Mouse (Mus musculus) heart, embryonic 11.5 days (tissue): ENCODE results near the gene Bod1. TPM values are rescaled to one million over a fixed set of nuclear protein-coding genes. Genes with fewer than 3 reads are reported as not detected.

ENCODE experiments used
- ATAC-seq: fragments of 200-750 bp; cut with Nextera tagmentation; replicated peaks from 2 replicates; pipeline ENCODE4 v1.8.0; 2017; ENCODE audit warnings: moderate library complexity; ENCODE audit not compliant: insufficient number of reproducible peaks, low FRiP score, low TSS enrichment
- H3K27ac ChIP-seq: fragments of 300-500 bp; sonication (generic); 2 replicates; pipeline ENCODE4 v1.5.1; 2014; ENCODE audit warnings: mild to moderate bottlenecking, low read depth, low read length
- H3K27me3 ChIP-seq: fragments of 300-500 bp; sonication (generic); 2 replicates; pipeline ENCODE4 v1.6.1; 2014; ENCODE audit warnings: mild to moderate bottlenecking, low read length, mixed read lengths; ENCODE audit not compliant: control insufficient read depth, insufficient read depth
- H3K36me3 ChIP-seq: fragments of 300-500 bp; sonication (generic); 2 replicates; pipeline ENCODE4 v1.6.1; 2014; ENCODE audit warnings: mild to moderate bottlenecking, low read length, moderate library complexity, mixed read lengths; ENCODE audit not compliant: control insufficient read depth, insufficient read depth
- H3K4me1 ChIP-seq: fragments of 300-500 bp; sonication (generic); 2 replicates; pipeline ENCODE4 v1.6.1; 2014; ENCODE audit warnings: low read length; ENCODE audit not compliant: control insufficient read depth, insufficient read depth
- H3K4me2 ChIP-seq: fragments of 300-500 bp; sonication (generic); 2 replicates; pipeline ENCODE4 v1.6.1; 2014; ENCODE audit warnings: mild to moderate bottlenecking, moderate library complexity
- H3K4me3 ChIP-seq: fragments of 300-500 bp; sonication (generic); 2 replicates; pipeline ENCODE4 v1.5.1; 2014; ENCODE audit warnings: low read depth, low read length
- H3K9ac ChIP-seq: fragments of 300-500 bp; sonication (generic); 2 replicates; pipeline ENCODE4 v1.6.1; 2014; ENCODE audit warnings: mild to moderate bottlenecking, low read depth, low read length, moderate library complexity
- H3K9me3 ChIP-seq: fragments of 300-500 bp; sonication (generic); replicated peaks from 2 replicates; pipeline ENCODE4 v1.6.1; 2016; ENCODE audit warnings: low read length; ENCODE audit not compliant: control insufficient read depth
- WGBS: fragments of 180-500 bp; shearing (Covaris S2); extraction: QIAGEN DNeasy Blood & Tissue Kit; methylation state at CpG from one replicate; pipeline ENCODE4 v1.1.7; 2014; ENCODE audit not compliant: insufficient replicate concordance; 5-methylcytosine and 5-hydroxymethylcytosine counted together
- polyA plus RNA-seq: library from polyadenylated mRNA; unstranded; fragments of >200 nt; fragmentation: Nextera tagmentation; extraction: Ambion mirVana; gene quantifications from 2 replicates; pipeline ENCODE4 v1.2.1, GENCODE M21; 2014

The Bod1 gene
- polyA plus RNA-seq, 1 experiment from 2014 or later = 62.0 TPM

- Histone ChIP-seq H3K36me3 (no peaks in the 10 kb centered on the region), H3K4me3 (no peak overlapping the region), H3K27ac (no peak overlapping the region), H3K4me1 (no peaks in the 10 kb centered on the region), H3K4me2 (no peak overlapping the region), H3K9me3 (no peaks in the 10 kb centered on the region), H3K27me3 (no peaks in the 10 kb centered on the region), H3K9ac (no peak overlapping the region)
- ATAC-seq = no peak
- 80% methylated on average over 3 of the region's 3 CpGs for WGBS
Observed at GRCm38 (mm10) chr11:31676661-31677252, 5.1 kb upstream of the Bod1 start.

- Histone ChIP-seq H3K36me3 (no peaks in the 10 kb centered on the region), H3K9me3 (no peaks in the 10 kb centered on the region), H3K27me3 (no peaks in the 10 kb centered on the region), H3K27ac (no peak overlapping the region), H3K9ac (no peak overlapping the region), H3K4me3 (no peak overlapping the region), H3K4me2 (no peak overlapping the region), H3K4me1 (no peaks in the 10 kb centered on the region)
- 43% methylated on average over 2 of the region's 2 CpGs for WGBS
- ATAC-seq = no peak
Observed at GRCm38 (mm10) chr11:31675430-31675829, 3.7 kb upstream of the Bod1 start.

- peak overlapping the region; percentile 95 for H3K9ac ChIP-seq
- 12% methylated on average over 9 of the region's 9 CpGs for WGBS
- no peak overlapping the region for H3K27ac ChIP-seq
- peaks cover 7% of the 10 kb centered on the region for H3K36me3 ChIP-seq
- no peaks in the 10 kb centered on the region for H3K4me1 ChIP-seq
- no peaks in the 10 kb centered on the region for H3K9me3 ChIP-seq
- ATAC-seq = no peak
- peak overlapping the region; percentile 76 for H3K4me2 ChIP-seq
- peak overlapping the region; percentile 86 for H3K4me3 ChIP-seq
- no peaks in the 10 kb centered on the region for H3K27me3 ChIP-seq
Observed at GRCm38 (mm10) chr11:31672170-31672563, 482 bp upstream of the Bod1 start.

DNA sequence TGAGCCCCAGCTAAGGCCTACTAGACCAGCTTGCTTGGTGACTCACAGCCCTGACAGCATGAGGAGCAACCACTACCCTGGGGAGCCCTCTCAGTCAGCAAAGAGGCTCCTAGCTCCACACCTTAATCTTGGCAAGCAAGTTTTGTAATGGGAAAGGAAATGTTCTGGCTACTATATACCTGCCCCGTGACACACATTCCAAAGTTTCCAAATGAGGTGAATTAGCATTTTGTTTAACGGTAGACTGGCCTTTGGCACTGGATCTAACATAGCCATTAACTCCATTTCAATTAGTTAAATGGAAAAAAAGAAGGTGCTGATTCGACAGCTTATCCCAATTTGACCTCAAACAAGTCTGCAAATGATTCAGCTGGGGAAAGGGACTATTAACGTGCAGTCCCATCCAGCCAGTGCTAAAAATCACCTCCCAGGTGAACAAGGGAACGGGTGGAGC is 1.2 kb downstream of the Bod1 start:
- Histone ChIP-seq H3K27ac (no peak overlapping the region), H3K9me3 (no peaks in the 10 kb centered on the region), H3K36me3 (peaks cover 7% of the 10 kb centered on the region), H3K27me3 (no peaks in the 10 kb centered on the region), H3K4me3 (no peak overlapping the region), H3K4me1 (no peaks in the 10 kb centered on the region), H3K4me2 (peak overlapping the region; percentile 34; the same call in 1 of the 2 replicates), H3K9ac (no peak overlapping the region)
- ATAC-seq = no peak
- 72% methylated on average over 5 of the region's 5 CpGs for WGBS

GRCm38 (mm10) chr11:31669172-31669869 is 2.4 kb downstream of the Bod1 start:
- WGBS = 90% methylated on average over 9 of the region's 9 CpGs

GRCm38 (mm10) chr11:31664186-31664585 is 7.5 kb downstream of the Bod1 start:
- H3K9ac ChIP-seq = no peak overlapping the region
- no peaks in the 10 kb centered on the region for H3K9me3 ChIP-seq
- ATAC-seq = no peak
- WGBS = 74% methylated on average over 2 of the region's 2 CpGs
- H3K4me1 ChIP-seq = peaks cover 4% of the 10 kb centered on the region
- H3K27ac ChIP-seq = no peak overlapping the region
- peaks cover 16% of the 10 kb centered on the region for H3K36me3 ChIP-seq
- no peak overlapping the region for H3K4me3 ChIP-seq
- H3K27me3 ChIP-seq = no peaks in the 10 kb centered on the region
- H3K4me2 ChIP-seq = no peak overlapping the region

More at GRCm38 (mm10) chr11:31669172-31669869, 2.4 kb downstream of the Bod1 start:
- H3K4me1 ChIP-seq = no peaks in the 10 kb centered on the region
- no peaks in the 10 kb centered on the region for H3K9me3 ChIP-seq
- no peak overlapping the region for H3K4me2 ChIP-seq
- H3K36me3 ChIP-seq = peaks cover 14% of the 10 kb centered on the region
- no peaks in the 10 kb centered on the region for H3K27me3 ChIP-seq
- ATAC-seq = no peak
- H3K9ac ChIP-seq = no peak overlapping the region
- no peak overlapping the region for H3K27ac ChIP-seq
- H3K4me3 ChIP-seq = no peak overlapping the region

- Histone ChIP-seq H3K4me1 (peaks cover 4% of the 10 kb centered on the region), H3K9ac (no peak overlapping the region), H3K9me3 (no peaks in the 10 kb centered on the region), H3K27ac (no peak overlapping the region), H3K27me3 (no peaks in the 10 kb centered on the region), H3K4me3 (no peak overlapping the region), H3K4me2 (no peak overlapping the region), H3K36me3 (peaks cover 11% of the 10 kb centered on the region)
- no peak for ATAC-seq
- 87% methylated on average over 4 of the region's 4 CpGs for WGBS
Observed at GRCm38 (mm10) chr11:31663501-31663900, 8.2 kb downstream of the Bod1 start.

DNA sequence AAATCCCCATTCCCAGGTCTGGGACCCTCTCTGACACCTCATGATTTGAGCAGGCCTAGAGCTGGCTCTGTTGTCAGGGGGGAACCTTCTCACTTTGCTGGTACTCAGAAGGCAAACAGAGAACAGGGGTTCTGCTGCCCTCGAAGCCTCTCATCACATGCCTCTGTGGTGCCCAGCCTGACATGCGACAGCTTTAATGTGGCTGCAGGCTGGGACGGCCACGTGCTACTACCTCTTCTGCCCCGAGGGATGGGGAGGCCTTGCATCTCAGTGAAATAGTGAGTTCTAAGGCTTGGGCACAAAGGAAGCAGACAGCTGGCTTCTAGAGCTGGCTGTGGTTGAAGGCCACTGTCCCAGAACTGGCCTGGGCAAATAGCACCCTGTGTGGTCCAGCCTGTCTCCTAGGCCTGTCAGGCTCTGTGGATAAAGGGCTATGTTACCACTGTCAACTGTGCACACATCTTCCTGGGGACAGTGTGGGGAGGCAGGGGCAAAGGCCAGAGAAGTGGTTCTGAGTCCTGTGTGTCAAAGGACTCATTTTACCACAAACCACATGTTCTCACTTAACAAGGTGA is 8.7 kb downstream of the Bod1 start:
- no peak overlapping the region for H3K4me3 ChIP-seq
- no peaks in the 10 kb centered on the region for H3K27me3 ChIP-seq
- H3K4me2 ChIP-seq = no peak overlapping the region
- H3K27ac ChIP-seq = no peak overlapping the region
- no peaks in the 10 kb centered on the region for H3K9me3 ChIP-seq
- peaks cover 4% of the 10 kb centered on the region for H3K4me1 ChIP-seq
- WGBS = 81% methylated on average over 5 of the region's 5 CpGs
- ATAC-seq = no peak
- H3K36me3 ChIP-seq = peaks cover 11% of the 10 kb centered on the region
- H3K9ac ChIP-seq = no peak overlapping the region
